Mouse (Mus musculus) heart, adult 8-10 months (tissue): ENCODE measurements around the gene Washc3. TPM values are rescaled to one million over a fixed set of nuclear protein-coding genes. Genes with fewer than 3 reads are reported as not detected.

Experiments
- DNase-seq: peaks from one replicate; pipeline ENCODE4 v3.0.0; 2022; ENCODE audit warnings: low spot score
- total RNA-seq, 4 experiments: library from RNA; stranded (reverse); gene quantifications; 2 replicates each; pipeline ENCODE4 v1.2.4; 2022

Gene Washc3
- total RNA-seq, 4 experiments from 2014 or later: 31.7 to 39.8 (median 32.9) TPM

- DNase-seq: no peak
These were observed 54.7 kb downstream of the Washc3 start for GRCm38 (mm10) chr10:88255556-88255955.

DNA sequence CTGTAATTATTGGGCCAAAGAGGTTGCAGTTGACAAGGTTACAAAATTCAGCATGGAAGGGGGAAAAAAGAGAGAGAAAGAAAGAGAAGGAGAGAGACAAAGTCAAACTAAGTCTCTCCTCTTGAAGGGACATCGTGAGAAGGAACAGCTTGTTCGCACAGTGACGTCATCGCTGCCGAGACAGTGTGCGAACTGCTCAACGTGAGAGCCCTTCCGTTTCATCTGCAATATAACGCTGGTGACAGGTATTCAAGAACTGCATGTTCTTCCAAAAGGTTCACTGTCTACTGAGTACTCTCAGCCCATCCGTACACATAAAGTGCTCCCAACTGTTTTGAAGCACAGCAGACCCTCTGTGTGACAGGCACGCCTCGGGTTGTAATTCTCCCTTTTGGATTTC lies 59.4 kb downstream of the Washc3 start:
- DNase-seq: peak; percentile 19

DNA sequence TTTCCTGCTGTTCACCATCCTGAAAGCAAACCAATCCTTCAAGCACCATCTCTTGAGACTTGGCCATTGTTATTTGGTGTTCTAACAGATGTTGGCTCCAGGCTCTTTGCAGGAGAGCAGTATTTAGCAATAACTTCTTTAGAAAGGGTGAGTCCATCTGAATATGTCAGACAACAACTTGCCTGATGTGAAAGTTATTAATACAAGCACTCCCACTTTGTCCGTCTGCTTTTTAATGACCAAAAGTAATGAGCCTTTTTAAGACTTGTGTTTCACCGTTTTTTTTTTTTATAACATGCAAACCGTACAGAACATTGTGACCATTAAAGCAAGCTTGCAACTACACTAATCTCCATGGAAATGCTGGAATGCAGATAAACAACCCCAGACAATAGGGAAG lies 60.3 kb downstream of the Washc3 start:
- no peak for DNase-seq

DNA sequence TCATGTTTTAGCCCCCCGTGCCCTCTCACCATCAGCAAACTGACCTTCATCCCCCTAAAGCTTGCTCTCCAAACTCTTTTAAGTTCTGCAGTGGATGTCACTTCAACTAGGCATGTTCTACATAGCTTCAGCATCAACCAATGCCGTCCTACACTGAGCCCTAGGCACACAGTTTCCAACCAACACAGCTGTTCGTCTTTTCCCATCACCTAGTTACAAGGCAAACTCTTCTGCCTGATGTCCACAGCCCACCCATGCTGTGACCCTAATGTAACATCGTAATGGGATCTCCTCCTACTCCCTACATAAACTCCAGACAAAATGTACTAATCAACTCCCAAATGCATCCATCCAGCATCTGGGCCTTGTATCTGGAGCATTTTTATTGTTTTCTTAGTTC lies 62.5 kb downstream of the Washc3 start:
- no peak for DNase-seq

DNA sequence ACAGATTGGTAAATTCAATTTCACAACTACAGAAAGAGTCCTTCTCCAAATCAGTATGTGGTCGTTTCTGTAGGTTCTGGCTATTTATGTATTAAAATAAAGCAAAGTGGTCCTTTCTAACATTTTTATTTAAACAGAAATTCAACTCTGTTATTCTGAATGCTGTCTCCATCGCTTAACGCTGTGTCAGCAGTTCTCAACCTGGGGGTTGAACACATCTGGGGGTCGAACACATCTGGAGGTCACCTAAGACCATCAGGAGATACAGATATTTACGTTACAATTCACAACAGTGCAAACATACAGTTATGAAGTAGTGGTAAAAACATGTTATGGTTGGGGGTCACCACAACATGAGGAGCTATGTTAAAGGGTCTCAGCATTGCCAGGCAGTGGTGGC lies 73.2 kb downstream of the Washc3 start:
- no peak for DNase-seq

DNA sequence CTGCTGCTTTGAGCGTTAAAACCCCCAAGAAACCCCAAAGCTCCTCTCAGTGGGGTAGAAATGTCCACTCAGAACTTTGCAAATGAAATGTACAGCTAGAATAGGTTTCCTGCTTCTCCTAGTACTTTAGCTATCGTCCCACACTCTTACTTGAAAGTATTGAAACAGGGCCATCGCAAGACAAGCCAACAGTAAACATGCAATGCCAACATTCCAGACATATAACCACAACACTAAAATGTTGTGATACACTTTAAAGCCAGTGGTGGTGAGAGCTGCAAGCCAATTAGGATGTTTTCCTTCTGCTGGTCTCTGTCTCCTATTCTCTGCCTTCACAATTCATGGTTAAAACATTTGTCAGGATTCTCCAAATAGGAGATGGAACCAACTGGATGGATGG lies 80.8 kb downstream of the Washc3 start:
- no peak for DNase-seq

DNA sequence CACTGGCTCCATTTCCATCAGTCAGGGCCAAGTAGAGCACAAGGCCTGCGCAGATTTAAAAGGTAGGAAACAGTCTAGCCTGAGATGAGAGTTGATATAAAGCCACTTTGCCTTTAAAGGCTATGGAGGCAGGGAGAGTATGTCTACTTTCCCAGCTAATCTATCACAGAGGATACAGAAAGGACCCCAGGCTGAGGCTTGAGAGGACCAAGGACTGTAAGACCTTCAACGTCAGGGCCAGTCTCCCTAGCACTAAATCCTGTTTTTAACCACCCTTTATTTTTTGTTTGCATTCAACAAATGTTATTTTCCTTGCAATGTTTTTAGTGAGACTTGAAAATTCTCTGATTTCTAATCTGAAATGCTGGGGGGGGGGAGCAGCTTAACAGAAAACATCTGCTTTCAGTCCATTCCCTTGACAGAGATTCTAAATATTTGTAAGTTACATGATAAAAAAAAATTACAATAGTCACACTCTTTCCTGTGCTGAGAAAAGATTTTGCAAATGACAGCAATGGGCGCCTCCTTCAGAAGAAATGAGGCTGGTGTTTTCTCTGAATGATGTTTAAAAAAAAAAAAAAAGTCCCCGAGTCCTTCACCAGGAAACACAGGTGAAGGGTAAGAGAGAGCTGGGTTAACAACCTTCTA lies 83.6 kb downstream of the Washc3 start:
- DNase-seq: no peak

DNA sequence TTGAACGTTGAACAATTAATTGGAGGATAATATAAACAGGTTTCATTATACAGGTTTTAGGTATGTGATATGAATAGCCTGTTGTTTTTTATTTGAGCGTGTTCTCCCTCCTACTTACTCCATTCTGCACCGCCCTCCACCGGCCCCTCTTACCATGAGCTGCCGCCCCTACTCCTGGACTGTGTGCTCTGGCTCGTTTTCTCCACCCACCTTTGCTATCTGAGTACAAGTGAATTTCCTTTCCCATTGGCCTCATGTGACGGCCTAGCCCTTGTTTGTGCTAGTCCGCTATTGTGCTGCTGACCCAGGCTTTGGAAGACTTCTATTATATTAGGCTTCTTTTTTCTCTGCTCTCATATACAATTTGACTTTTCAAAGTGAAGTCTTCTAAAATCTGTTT lies 86.4 kb downstream of the Washc3 start:
- no peak for DNase-seq

GRCm38 (mm10) chr10:88288061-88288460 lies 87.2 kb downstream of the Washc3 start:
- no peak for DNase-seq

- DNase-seq: peak; percentile 53
These were observed 94.2 kb downstream of the Washc3 start for GRCm38 (mm10) chr10:88295091-88295490.

Other genes starting within 250 kb of the Washc3 start
- gene Pmch, start 110.0 kb upstream of the Washc3 start, total RNA-seq: not detected
- under 1 TPM in 3 of 4 experiments, not detected in 1; 0.09 to 0.16 (median 0.14) TPM for gene Parpbp, start 54.2 kb upstream of the Washc3 start, total RNA-seq
- 10 to 100 TPM in 1 of 4 experiments, 1 to 10 TPM in 3; 6.2 to 10.8 (median 7.0) TPM for gene Nup37, start 54.1 kb upstream of the Washc3 start, total RNA-seq
- gene Dram1, start 178.0 kb downstream of the Washc3 start, total RNA-seq: 1 to 10 TPM; 2.2 to 4.1 (median 3.2) TPM
- 10 to 100 TPM; 22.0 to 32.7 (median 25.8) TPM for gene Gnptab, start 178.0 kb downstream of the Washc3 start, total RNA-seq